Mouse (Mus musculus): ENCODE data around the gene Kcnt2. TPM values are rescaled to one million over a fixed set of nuclear protein-coding genes. Genes with fewer than 3 reads are reported as not detected.

Kcnt2 gene
- polyA plus RNA-seq, 1 experiment, result not detected

GRCm38 (mm10) chr1:140468315-140468714 is 222.4 kb downstream of the Kcnt2 start:
- Histone ChIP-seq H3K27ac (ENCODE audit: insufficient read depth, low read depth, low read length) (no peak overlapping the region), H3K4me3 (ENCODE audit: insufficient read depth, low read length) (no peak overlapping the region), H3K4me1 (ENCODE audit: control insufficient read depth, insufficient read depth, low read length) (no peaks in the 10 kb centered on the region)
- TF ChIP-seq CTCF (IDR thresholded peaks at IDR 0.05; ENCODE audit: low read depth, low read length) (no peak), POLR2A (IDR thresholded peaks at IDR 0.05; ENCODE audit: borderline replicate concordance, low read depth, low read length) (no peak)

- Histone ChIP-seq H3K27ac (ENCODE audit: insufficient read depth, low read depth, low read length) (no peak overlapping the region), H3K4me3 (ENCODE audit: insufficient read depth, low read length) (no peak overlapping the region), H3K4me1 (ENCODE audit: control insufficient read depth, insufficient read depth, low read length) (no peaks in the 10 kb centered on the region)
- no peak for TF ChIP-seq CTCF (IDR thresholded peaks at IDR 0.05; ENCODE audit: low read depth, low read length)
- TF ChIP-seq POLR2A (IDR thresholded peaks at IDR 0.05; ENCODE audit: borderline replicate concordance, low read depth, low read length), result no peak
Observed at GRCm38 (mm10) chr1:140469586-140469985, 223.6 kb downstream of the Kcnt2 start.

- Histone ChIP-seq H3K4me1 (ENCODE audit: control insufficient read depth, insufficient read depth, low read length) (no peaks in the 10 kb centered on the region), H3K27ac (ENCODE audit: insufficient read depth, low read depth, low read length) (no peak overlapping the region), H3K4me3 (ENCODE audit: insufficient read depth, low read length) (no peak overlapping the region)
- TF ChIP-seq POLR2A (IDR thresholded peaks at IDR 0.05; ENCODE audit: borderline replicate concordance, low read depth, low read length), result no peak
- TF ChIP-seq CTCF (IDR thresholded peaks at IDR 0.05; ENCODE audit: low read depth, low read length), result no peak
Observed at GRCm38 (mm10) chr1:140476921-140477320, 231.0 kb downstream of the Kcnt2 start.

- TF ChIP-seq CTCF (IDR thresholded peaks at IDR 0.05; ENCODE audit: low read depth, low read length) (no peak), POLR2A (IDR thresholded peaks at IDR 0.05; ENCODE audit: borderline replicate concordance, low read depth, low read length) (no peak)
- Histone ChIP-seq H3K4me3 (ENCODE audit: insufficient read depth, low read length) (no peak overlapping the region), H3K4me1 (ENCODE audit: control insufficient read depth, insufficient read depth, low read length) (no peaks in the 10 kb centered on the region), H3K27ac (ENCODE audit: insufficient read depth, low read depth, low read length) (no peak overlapping the region)
Observed at GRCm38 (mm10) chr1:140484016-140484415, 238.1 kb downstream of the Kcnt2 start.

GRCm38 (mm10) chr1:140489816-140490215 is 243.9 kb downstream of the Kcnt2 start:
- Histone ChIP-seq H3K4me1 (ENCODE audit: control insufficient read depth, insufficient read depth, low read length) (peaks cover 3% of the 10 kb centered on the region), H3K4me3 (ENCODE audit: insufficient read depth, low read length) (no peak overlapping the region), H3K27ac (ENCODE audit: insufficient read depth, low read depth, low read length) (no peak overlapping the region)
- TF ChIP-seq POLR2A (IDR thresholded peaks at IDR 0.05; ENCODE audit: borderline replicate concordance, low read depth, low read length) (no peak), CTCF (IDR thresholded peaks at IDR 0.05; ENCODE audit: low read depth, low read length) (no peak)

GRCm38 (mm10) chr1:140491406-140491805 is 245.4 kb downstream of the Kcnt2 start:
- TF ChIP-seq POLR2A (IDR thresholded peaks at IDR 0.05; ENCODE audit: borderline replicate concordance, low read depth, low read length) (no peak), CTCF (IDR thresholded peaks at IDR 0.05; ENCODE audit: low read depth, low read length) (no peak)
- Histone ChIP-seq H3K4me1 (ENCODE audit: control insufficient read depth, insufficient read depth, low read length) (peaks cover 3% of the 10 kb centered on the region), H3K4me3 (ENCODE audit: insufficient read depth, low read length) (no peak overlapping the region), H3K27ac (ENCODE audit: insufficient read depth, low read depth, low read length) (no peak overlapping the region)

- Histone ChIP-seq H3K4me3 (ENCODE audit: insufficient read depth, low read length) (no peak overlapping the region), H3K4me1 (ENCODE audit: control insufficient read depth, insufficient read depth, low read length) (peaks cover 3% of the 10 kb centered on the region), H3K27ac (ENCODE audit: insufficient read depth, low read depth, low read length) (no peak overlapping the region)
- TF ChIP-seq POLR2A (IDR thresholded peaks at IDR 0.05; ENCODE audit: borderline replicate concordance, low read depth, low read length), result no peak
- no peak for TF ChIP-seq CTCF (IDR thresholded peaks at IDR 0.05; ENCODE audit: low read depth, low read length)
Observed at GRCm38 (mm10) chr1:140492237-140492636, 246.3 kb downstream of the Kcnt2 start.

GRCm38 (mm10) chr1:140513451-140513850 is 267.5 kb downstream of the Kcnt2 start:
- no peak overlapping the region for H3K27ac ChIP-seq (ENCODE audit: insufficient read depth, low read depth, low read length)
- no peaks in the 10 kb centered on the region for H3K4me1 ChIP-seq (ENCODE audit: control insufficient read depth, insufficient read depth, low read length)
- H3K4me3 ChIP-seq (ENCODE audit: insufficient read depth, low read length), result no peak overlapping the region
- TF ChIP-seq CTCF (IDR thresholded peaks at IDR 0.05; ENCODE audit: low read depth, low read length), result no peak
- TF ChIP-seq POLR2A (IDR thresholded peaks at IDR 0.05; ENCODE audit: borderline replicate concordance, low read depth, low read length), result no peak

GRCm38 (mm10) chr1:140531285-140531908 is 285.4 kb downstream of the Kcnt2 start:
- Histone ChIP-seq H3K27ac (ENCODE audit: insufficient read depth, low read depth, low read length) (no peak overlapping the region), H3K4me3 (ENCODE audit: insufficient read depth, low read length) (no peak overlapping the region), H3K4me1 (ENCODE audit: control insufficient read depth, insufficient read depth, low read length) (no peaks in the 10 kb centered on the region)
- no peak for TF ChIP-seq CTCF (IDR thresholded peaks at IDR 0.05; ENCODE audit: low read depth, low read length)
- TF ChIP-seq POLR2A (IDR thresholded peaks at IDR 0.05; ENCODE audit: borderline replicate concordance, low read depth, low read length), result no peak

GRCm38 (mm10) chr1:140534849-140535248 is 288.9 kb downstream of the Kcnt2 start:
- H3K4me3 ChIP-seq (ENCODE audit: insufficient read depth, low read length), result no peak overlapping the region
- TF ChIP-seq POLR2A (IDR thresholded peaks at IDR 0.05; ENCODE audit: borderline replicate concordance, low read depth, low read length) (no peak), CTCF (IDR thresholded peaks at IDR 0.05; ENCODE audit: low read depth, low read length) (no peak)
- H3K27ac ChIP-seq (ENCODE audit: insufficient read depth, low read depth, low read length), result no peak overlapping the region
- no peaks in the 10 kb centered on the region for H3K4me1 ChIP-seq (ENCODE audit: control insufficient read depth, insufficient read depth, low read length)

All from bone marrow macrophage, adult 2 months (primary cell).